Mouse (Mus musculus): ENCODE measurements around the gene P2rx3.

P2rx3 gene

GRCm38 (mm10) chr2:84961901-84962300, 75.4 kb downstream of the P2rx3 start:
- H3K36me3 ChIP-seq (ENCODE audit: insufficient read depth, low read length): no peaks in the 10 kb centered on the region
- H3K4me1 ChIP-seq (replicated peaks; ENCODE audit: low read depth, low read length): no peaks in the 10 kb centered on the region
- no peaks in the 10 kb centered on the region for H3K9me3 ChIP-seq (ENCODE audit: low read length)
- H3K4me3 ChIP-seq (replicated peaks; ENCODE audit: low read length): no peak overlapping the region
- TF ChIP-seq CTCF (conservative IDR thresholded peaks at IDR 0.05; ENCODE audit: low read length): no peak
- H3K27me3 ChIP-seq (ENCODE audit: insufficient read depth, low read length): no peaks in the 10 kb centered on the region

GRCm38 (mm10) chr2:84961300-84961699, 76.0 kb downstream of the P2rx3 start:
- Histone ChIP-seq H3K9me3 (ENCODE audit: low read length) (no peaks in the 10 kb centered on the region), H3K4me3 (replicated peaks; ENCODE audit: low read length) (no peak overlapping the region)
- TF ChIP-seq NANOG (IDR thresholded peaks at IDR 0.05; ENCODE audit: borderline replicate concordance, low read length) (no peak), POU5F1 (IDR thresholded peaks at IDR 0.05; ENCODE audit: borderline replicate concordance, low read length) (no peak), CTCF (conservative IDR thresholded peaks at IDR 0.05; ENCODE audit: low read length) (no peak)

GRCm38 (mm10) chr2:84958588-84959264, 78.5 kb downstream of the P2rx3 start:
- Histone ChIP-seq H3K4me3 (replicated peaks; ENCODE audit: low read length) (no peak overlapping the region), H3K36me3 (ENCODE audit: insufficient read depth, low read length) (0 out of 2 replicates have a peak, but pooled peaks cover 3% of the 10 kb centered on the region), H3K9me3 (ENCODE audit: low read length) (no peaks in the 10 kb centered on the region), H3K4me1 (replicated peaks; ENCODE audit: low read depth, low read length) (no peaks in the 10 kb centered on the region), H3K27me3 (ENCODE audit: insufficient read depth, low read length) (no peaks in the 10 kb centered on the region)
- TF ChIP-seq POU5F1 (IDR thresholded peaks at IDR 0.05; ENCODE audit: borderline replicate concordance, low read length) (no peak), NANOG (IDR thresholded peaks at IDR 0.05; ENCODE audit: borderline replicate concordance, low read length) (no peak), CTCF (conservative IDR thresholded peaks at IDR 0.05; ENCODE audit: low read length) (no peak)

More at GRCm38 (mm10) chr2:84961300-84961699, 76.0 kb downstream of the P2rx3 start:
- Histone ChIP-seq H3K4me1 (replicated peaks; ENCODE audit: low read depth, low read length) (no peaks in the 10 kb centered on the region), H3K36me3 (ENCODE audit: insufficient read depth, low read length) (no peaks in the 10 kb centered on the region), H3K27me3 (ENCODE audit: insufficient read depth, low read length) (no peaks in the 10 kb centered on the region)

GRCm38 (mm10) chr2:84956274-84956673, 81.0 kb downstream of the P2rx3 start:
- Histone ChIP-seq H3K27me3 (ENCODE audit: insufficient read depth, low read length) (no peaks in the 10 kb centered on the region), H3K9me3 (ENCODE audit: low read length) (no peaks in the 10 kb centered on the region), H3K4me3 (replicated peaks; ENCODE audit: low read length) (no peak overlapping the region), H3K36me3 (ENCODE audit: insufficient read depth, low read length) (0 out of 2 replicates have a peak, but pooled peaks cover 3% of the 10 kb centered on the region), H3K4me1 (replicated peaks; ENCODE audit: low read depth, low read length) (no peaks in the 10 kb centered on the region)
- TF ChIP-seq CTCF (conservative IDR thresholded peaks at IDR 0.05; ENCODE audit: low read length) (peak; percentile 98), NANOG (IDR thresholded peaks at IDR 0.05; ENCODE audit: borderline replicate concordance, low read length) (no peak)

- TF ChIP-seq NANOG (IDR thresholded peaks at IDR 0.05; ENCODE audit: borderline replicate concordance, low read length) (no peak), CTCF (conservative IDR thresholded peaks at IDR 0.05; ENCODE audit: low read length) (no peak), POU5F1 (IDR thresholded peaks at IDR 0.05; ENCODE audit: borderline replicate concordance, low read length) (no peak)
These were observed 81.8 kb downstream of the P2rx3 start for GRCm38 (mm10) chr2:84955435-84955834.

GRCm38 (mm10) chr2:84952693-84953092, 84.6 kb downstream of the P2rx3 start:
- H3K36me3 ChIP-seq (ENCODE audit: insufficient read depth, low read length): peaks cover 7% of the 10 kb centered on the region; the same call in 1 of the 2 replicates
- no peaks in the 10 kb centered on the region for H3K9me3 ChIP-seq (ENCODE audit: low read length)
- no peaks in the 10 kb centered on the region for H3K27me3 ChIP-seq (ENCODE audit: insufficient read depth, low read length)
- no peak for TF ChIP-seq POU5F1 (IDR thresholded peaks at IDR 0.05; ENCODE audit: borderline replicate concordance, low read length)
- no peak for TF ChIP-seq NANOG (IDR thresholded peaks at IDR 0.05; ENCODE audit: borderline replicate concordance, low read length)
- TF ChIP-seq CTCF (conservative IDR thresholded peaks at IDR 0.05; ENCODE audit: low read length): no peak
- H3K4me3 ChIP-seq (replicated peaks; ENCODE audit: low read length): no peak overlapping the region
- H3K4me1 ChIP-seq (replicated peaks; ENCODE audit: low read depth, low read length): no peaks in the 10 kb centered on the region

More at GRCm38 (mm10) chr2:84955435-84955834, 81.8 kb downstream of the P2rx3 start:
- H3K36me3 ChIP-seq (ENCODE audit: insufficient read depth, low read length): peaks cover 5% of the 10 kb centered on the region; the same call in 1 of the 2 replicates
- no peaks in the 10 kb centered on the region for H3K27me3 ChIP-seq (ENCODE audit: insufficient read depth, low read length)
- H3K4me3 ChIP-seq (replicated peaks; ENCODE audit: low read length): no peak overlapping the region
- no peaks in the 10 kb centered on the region for H3K4me1 ChIP-seq (replicated peaks; ENCODE audit: low read depth, low read length)
- H3K9me3 ChIP-seq (ENCODE audit: low read length): no peaks in the 10 kb centered on the region

GRCm38 (mm10) chr2:84952251-84952650, 85.0 kb downstream of the P2rx3 start:
- TF ChIP-seq POU5F1 (IDR thresholded peaks at IDR 0.05; ENCODE audit: borderline replicate concordance, low read length) (no peak), NANOG (IDR thresholded peaks at IDR 0.05; ENCODE audit: borderline replicate concordance, low read length) (no peak), CTCF (conservative IDR thresholded peaks at IDR 0.05; ENCODE audit: low read length) (no peak)

GRCm38 (mm10) chr2:84951027-84951426, 86.2 kb downstream of the P2rx3 start:
- TF ChIP-seq POU5F1 (IDR thresholded peaks at IDR 0.05; ENCODE audit: borderline replicate concordance, low read length): no peak
- no peak for TF ChIP-seq NANOG (IDR thresholded peaks at IDR 0.05; ENCODE audit: borderline replicate concordance, low read length)
- TF ChIP-seq CTCF (conservative IDR thresholded peaks at IDR 0.05; ENCODE audit: low read length): no peak
- H3K4me1 ChIP-seq (replicated peaks; ENCODE audit: low read depth, low read length): no peaks in the 10 kb centered on the region
- no peaks in the 10 kb centered on the region for H3K9me3 ChIP-seq (ENCODE audit: low read length)
- no peak overlapping the region for H3K4me3 ChIP-seq (replicated peaks; ENCODE audit: low read length)
- no peaks in the 10 kb centered on the region for H3K27me3 ChIP-seq (ENCODE audit: insufficient read depth, low read length)
- H3K36me3 ChIP-seq (ENCODE audit: insufficient read depth, low read length): peaks cover 7% of the 10 kb centered on the region; the same call in 1 of the 2 replicates

More at GRCm38 (mm10) chr2:84952251-84952650, 85.0 kb downstream of the P2rx3 start:
- H3K4me1 ChIP-seq (replicated peaks; ENCODE audit: low read depth, low read length): no peaks in the 10 kb centered on the region
- no peaks in the 10 kb centered on the region for H3K27me3 ChIP-seq (ENCODE audit: insufficient read depth, low read length)
- H3K4me3 ChIP-seq (replicated peaks; ENCODE audit: low read length): no peak overlapping the region
- no peaks in the 10 kb centered on the region for H3K9me3 ChIP-seq (ENCODE audit: low read length)
- H3K36me3 ChIP-seq (ENCODE audit: insufficient read depth, low read length): peaks cover 7% of the 10 kb centered on the region; the same call in 1 of the 2 replicates

GRCm38 (mm10) chr2:84948721-84949120, 88.5 kb downstream of the P2rx3 start:
- Histone ChIP-seq H3K27me3 (ENCODE audit: insufficient read depth, low read length) (no peaks in the 10 kb centered on the region), H3K36me3 (ENCODE audit: insufficient read depth, low read length) (peaks cover 4% of the 10 kb centered on the region; the same call in 1 of the 2 replicates), H3K9me3 (ENCODE audit: low read length) (no peaks in the 10 kb centered on the region), H3K4me3 (replicated peaks; ENCODE audit: low read length) (no peak overlapping the region), H3K4me1 (replicated peaks; ENCODE audit: low read depth, low read length) (no peaks in the 10 kb centered on the region)
- TF ChIP-seq CTCF (conservative IDR thresholded peaks at IDR 0.05; ENCODE audit: low read length) (no peak), NANOG (IDR thresholded peaks at IDR 0.05; ENCODE audit: borderline replicate concordance, low read length) (no peak), POU5F1 (IDR thresholded peaks at IDR 0.05; ENCODE audit: borderline replicate concordance, low read length) (no peak)
